Mouse (Mus musculus): ENCODE results near the gene Cybc1.

The Cybc1 gene

DNA sequence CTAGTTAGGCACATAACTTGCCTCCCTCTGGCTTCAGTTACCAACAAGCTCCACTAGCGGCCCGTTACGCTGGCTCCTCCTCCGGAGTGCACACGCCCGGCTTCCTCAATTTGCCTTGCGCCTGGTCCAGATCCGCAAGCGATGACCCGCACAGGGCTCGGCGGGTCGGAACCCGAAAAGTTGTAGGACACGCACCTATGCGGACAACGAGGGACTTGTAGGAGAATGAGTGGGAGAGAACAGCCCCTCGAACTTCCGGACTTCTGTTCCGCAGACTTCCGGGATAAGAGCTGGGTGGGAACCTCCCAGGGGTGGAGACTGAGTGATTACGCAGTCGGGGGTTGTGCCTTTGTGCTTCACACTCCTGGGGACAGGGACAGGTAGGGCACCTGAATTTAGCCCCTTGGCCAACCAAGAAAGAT lies at the start of gene Cybc1:
Gene Cybc1 (minus strand): TSS at position 305 of the 422 bp plus-strand sequence.
- DNase-seq (ENCODE audit: low spot score) = peak; percentile 87

- no peak for DNase-seq (ENCODE audit: low spot score)
These were observed 48.9 kb upstream of the Cybc1 start for GRCm38 (mm10) chr11:121278011-121278410.

- no peak for DNase-seq (ENCODE audit: low spot score)
These were observed 48.4 kb upstream of the Cybc1 start for GRCm38 (mm10) chr11:121277516-121277915.

DNA sequence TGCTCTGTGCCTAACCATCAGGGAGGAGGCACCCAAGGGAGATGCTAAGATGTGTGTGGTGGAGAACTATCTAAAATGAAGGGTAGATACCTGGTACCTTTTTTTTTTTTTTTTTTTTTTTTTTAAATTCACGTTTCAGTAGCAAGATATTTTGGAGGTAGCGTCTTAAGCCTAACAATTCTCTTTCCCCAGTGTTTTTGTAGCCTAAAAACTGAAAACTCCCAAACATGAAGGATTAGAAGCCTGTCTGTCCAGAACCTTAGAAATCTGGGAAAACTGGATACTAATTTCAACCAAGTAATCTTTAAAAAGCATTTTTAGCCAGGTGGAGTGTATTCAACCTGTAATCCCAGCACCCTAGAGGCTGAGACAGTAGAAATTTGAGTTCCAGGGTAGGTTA lies 32.0 kb upstream of the Cybc1 start:
- DNase-seq (ENCODE audit: low spot score) = no peak

- peak; percentile 30 for DNase-seq (ENCODE audit: low spot score)
These were observed 31.2 kb upstream of the Cybc1 start for GRCm38 (mm10) chr11:121260211-121260906.

DNA sequence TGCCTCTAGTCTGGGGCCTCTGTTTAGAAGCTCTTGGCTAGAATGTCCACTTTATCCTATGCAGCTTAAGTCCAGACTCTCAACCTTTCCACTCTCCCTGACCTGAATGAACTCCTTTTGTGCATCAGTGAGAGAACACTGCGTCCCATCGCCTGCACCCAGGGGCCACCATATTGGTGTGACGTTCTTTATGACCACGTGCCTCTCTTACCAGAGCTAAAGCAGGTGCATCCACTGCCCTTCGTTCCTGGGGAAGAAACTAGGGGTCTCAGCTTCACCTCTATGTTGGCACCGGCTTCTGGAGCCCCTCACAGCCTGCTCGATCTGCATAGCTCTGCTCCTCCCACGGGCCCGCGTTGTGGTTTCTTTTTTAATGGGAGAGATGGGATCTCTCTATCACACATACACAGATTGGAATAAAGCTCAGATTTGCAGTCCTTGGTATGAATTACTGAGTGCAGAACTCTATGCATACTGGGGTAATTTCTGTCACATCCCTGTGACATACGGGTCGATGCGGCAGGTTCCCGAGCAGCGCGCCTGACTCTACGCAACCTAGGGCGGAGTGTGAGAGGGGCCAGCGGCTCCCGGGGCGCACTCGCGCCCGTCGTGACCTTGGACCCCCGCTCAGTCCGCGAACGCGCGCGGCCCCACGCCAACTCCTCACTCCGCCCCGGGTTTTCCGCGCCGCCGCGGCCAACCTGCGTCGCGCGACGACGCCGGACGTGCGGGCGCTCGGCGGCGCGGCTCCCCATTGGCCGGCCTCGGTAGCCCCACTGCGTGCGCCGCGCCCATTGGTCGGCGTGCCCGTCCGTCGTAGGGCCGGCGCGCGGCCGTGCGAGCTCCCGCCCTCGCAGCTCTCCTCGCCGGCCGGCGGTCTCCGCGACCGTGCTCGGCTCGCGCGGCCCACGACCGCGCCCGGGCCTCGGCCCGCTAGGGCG lies 30.3 kb upstream of the Cybc1 start, which contains the start of gene Foxk2:
Gene Foxk2 (plus strand): TSS at position 831 of the 941 bp plus-strand sequence.
- DNase-seq (ENCODE audit: low spot score) = peak; percentile 83

DNA sequence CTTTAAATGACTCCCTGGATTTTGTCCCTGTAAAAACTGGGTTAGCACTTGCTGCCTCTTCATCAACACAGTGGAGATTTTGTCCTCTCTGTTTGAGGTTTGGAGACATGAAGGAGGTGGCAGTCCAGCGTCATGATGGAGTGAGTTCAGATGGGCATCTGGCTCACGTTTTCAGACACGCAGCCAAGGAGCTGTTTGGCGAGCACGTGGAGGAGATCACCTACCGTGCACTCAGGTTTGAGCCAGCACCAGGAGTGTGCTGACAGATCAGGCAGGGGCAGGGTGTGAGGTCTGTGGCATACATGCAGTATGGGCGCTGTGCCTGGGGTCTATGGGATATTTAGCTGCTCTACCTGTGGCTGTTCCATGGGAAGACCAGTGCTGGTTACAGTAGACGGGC lies 21.1 kb upstream of the Cybc1 start:
- DNase-seq (ENCODE audit: low spot score) = no peak

DNA sequence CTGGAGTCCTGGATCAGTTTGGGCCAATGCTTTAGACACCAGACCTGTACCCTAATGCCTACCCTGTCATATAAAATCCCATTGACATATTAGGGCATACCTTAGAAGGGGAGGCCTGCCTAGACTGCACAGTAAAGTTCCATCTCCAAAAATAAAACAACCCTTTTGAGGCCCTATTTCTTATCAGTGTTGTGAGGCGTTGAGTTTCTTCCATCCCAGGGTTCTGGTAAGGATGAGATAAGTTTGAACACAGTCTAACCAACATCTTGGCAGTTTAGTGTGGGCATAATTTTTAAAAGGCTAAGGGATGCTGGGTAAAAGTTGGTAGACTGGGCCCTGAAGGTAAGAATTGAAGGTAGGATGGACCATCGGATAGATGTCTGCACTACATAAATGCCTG lies 10.5 kb upstream of the Cybc1 start:
- DNase-seq (ENCODE audit: low spot score) = no peak

- no peak for DNase-seq (ENCODE audit: low spot score)
These were observed 8.4 kb upstream of the Cybc1 start for GRCm38 (mm10) chr11:121237345-121238128.

- peak; percentile 99 for DNase-seq (ENCODE audit: low spot score)
These were observed 7.6 kb upstream of the Cybc1 start, which contains the start of gene Narf for GRCm38 (mm10) chr11:121236564-121237344. Narf (plus strand) TSS chr11:121237253.

GRCm38 (mm10) chr11:121235475-121236238 lies 6.5 kb upstream of the Cybc1 start:
- DNase-seq (ENCODE audit: low spot score) = peak; percentile 44

DNA sequence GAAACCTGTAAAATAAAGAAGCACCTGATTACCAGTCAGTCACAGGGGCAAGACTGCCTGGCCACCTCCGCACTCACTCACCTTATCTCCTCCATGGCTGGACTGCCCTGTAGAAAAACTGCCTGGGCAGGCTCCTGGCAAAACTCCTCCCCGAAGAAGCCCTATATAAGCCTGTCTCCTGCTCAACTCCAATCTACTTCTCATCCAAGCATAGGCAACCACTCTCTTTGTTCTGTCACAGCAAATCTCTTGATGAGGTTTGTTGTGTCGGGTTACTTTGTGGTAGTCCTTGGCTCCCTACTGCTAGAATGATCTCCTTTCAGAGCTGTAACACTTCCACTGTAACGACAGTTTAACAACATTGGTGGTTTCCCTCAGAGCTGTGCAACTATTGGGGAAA lies 3.6 kb upstream of the Cybc1 start:
- DNase-seq (ENCODE audit: low spot score) = no peak

- DNase-seq (ENCODE audit: low spot score) = peak; percentile 16
These were observed 2.6 kb upstream of the Cybc1 start for GRCm38 (mm10) chr11:121231628-121232291.

GRCm38 (mm10) chr11:121231191-121231590 lies 2.1 kb upstream of the Cybc1 start:
- DNase-seq (ENCODE audit: low spot score) = peak; percentile 12

DNA sequence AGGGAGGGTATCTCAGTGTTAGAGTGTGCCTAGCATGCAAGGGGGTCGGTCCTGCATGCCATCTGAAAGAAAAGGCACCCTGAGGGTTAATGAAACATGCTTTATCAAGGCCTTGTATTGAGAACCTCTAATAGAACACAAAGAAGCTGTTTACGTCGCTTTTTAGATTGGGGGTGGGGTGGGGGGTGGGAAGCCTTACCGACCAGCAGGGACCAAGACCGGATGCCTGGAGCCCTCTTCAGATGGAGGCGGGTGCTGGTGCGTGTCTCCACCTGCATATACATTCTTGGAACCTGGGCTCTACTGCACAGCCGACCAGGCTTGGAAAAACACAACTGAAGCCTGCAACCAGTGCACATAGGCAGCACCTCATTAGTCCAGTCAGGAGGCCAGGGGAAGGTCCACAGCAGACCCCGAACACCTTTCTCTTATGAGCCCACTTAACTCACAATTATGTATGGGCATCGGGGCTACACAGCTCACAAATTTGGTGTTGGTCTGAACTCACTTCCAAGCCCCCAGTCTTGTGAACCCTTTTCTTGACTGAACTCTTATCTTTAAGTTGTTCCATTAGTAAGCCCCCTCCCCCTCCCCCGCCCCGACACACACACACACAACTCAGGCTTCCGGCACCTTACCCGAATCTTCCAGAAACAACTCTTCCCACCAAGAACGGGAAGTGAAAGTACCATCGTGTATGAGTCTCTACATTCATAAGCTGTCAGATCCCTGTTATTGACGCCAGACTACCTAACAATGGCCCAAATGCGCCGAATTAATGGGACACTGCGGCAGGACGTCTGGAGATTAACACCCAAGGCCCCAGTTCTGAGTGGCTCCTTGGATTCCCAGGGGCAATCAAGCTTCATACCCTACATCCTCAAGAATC lies 749 bp downstream of the Cybc1 start:
- DNase-seq (ENCODE audit: low spot score) = peak; percentile 10

- DNase-seq (ENCODE audit: low spot score) = no peak
These were observed 7.7 kb downstream of the Cybc1 start for GRCm38 (mm10) chr11:121221321-121222010.

- DNase-seq (ENCODE audit: low spot score) = no peak
These were observed 8.4 kb downstream of the Cybc1 start for GRCm38 (mm10) chr11:121220771-121221170.

DNA sequence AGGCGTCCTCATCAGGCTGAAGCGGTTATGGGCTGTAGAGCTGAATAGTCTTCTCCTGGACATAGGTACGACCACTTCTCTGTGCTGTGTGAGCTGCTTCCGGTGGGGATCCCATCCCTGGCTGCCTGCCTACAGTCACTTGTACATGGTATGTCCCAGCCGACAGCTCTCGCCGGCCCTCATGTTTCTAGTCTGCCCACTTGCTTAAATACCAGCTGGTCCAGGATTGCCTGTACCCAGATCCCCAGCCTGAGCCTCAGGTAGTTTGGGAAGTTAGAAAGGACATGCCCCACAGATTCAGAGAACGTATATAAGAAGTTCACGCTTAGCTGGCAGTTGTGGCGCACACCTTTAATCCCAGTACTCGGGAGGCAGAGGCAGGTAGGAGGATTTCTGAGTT lies 9.3 kb downstream of the Cybc1 start:
- DNase-seq (ENCODE audit: low spot score) = no peak

All from yolk sac, embryonic 10.5 days (tissue).